Mouse (Mus musculus) thymus, adult 2 months (tissue): ENCODE data around the gene St3gal4.

ENCODE experiments used
- CTCF ChIP-seq: fragments of 200-500 bp; IDR thresholded peaks from 2 replicates; pipeline ENCODE4 v1.5.1; 2012; ENCODE audit warnings: mild to moderate bottlenecking, control low read depth, low read length, moderate library complexity, borderline replicate concordance; ENCODE audit not compliant: control insufficient read depth, poor library complexity, insufficient read depth; ENCODE audit errors: extremely low read depth
- POLR2A ChIP-seq: fragments of 200-500 bp; IDR thresholded peaks from 2 replicates; pipeline ENCODE4 v1.6.1; 2012; ENCODE audit warnings: mild to moderate bottlenecking, low read length, control low read depth, moderate library complexity; ENCODE audit not compliant: control insufficient read depth, poor library complexity, insufficient read depth; ENCODE audit errors: extremely low read depth

GRCm38 (mm10) chr9:35164142-35164874 is 45.2 kb upstream of the St3gal4 start:
- TF ChIP-seq CTCF: no peak
- no peak for TF ChIP-seq POLR2A
